Mouse (Mus musculus): ENCODE results near the gene Ptpdc1. TPM values are rescaled to one million over a fixed set of nuclear protein-coding genes. Genes with fewer than 3 reads are reported as not detected.

Gene Ptpdc1
- polyA plus RNA-seq, 1 experiment: 15.7 TPM

DNA sequence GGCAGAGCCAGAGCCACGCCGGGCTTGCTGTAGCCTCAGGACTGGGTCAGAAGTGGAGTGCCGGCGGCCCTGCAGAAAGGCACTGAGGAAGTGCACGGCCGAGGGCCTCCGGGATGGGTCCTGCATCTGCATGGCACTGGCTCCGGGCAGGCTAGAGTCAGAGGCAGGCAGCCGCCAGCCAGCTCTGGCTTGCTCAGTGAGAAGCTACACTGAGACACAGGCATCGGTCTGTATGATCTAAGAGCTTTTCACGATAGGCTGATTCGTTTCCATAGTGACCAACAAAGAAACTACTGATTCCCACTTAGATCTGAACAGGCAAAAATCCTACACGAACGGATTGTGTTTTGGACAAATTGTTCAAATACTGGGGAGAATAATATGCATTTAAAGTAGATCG is 32.3 kb downstream of the Ptpdc1 start:
- H3K4me3 ChIP-seq (ENCODE audit: insufficient read depth, low read length): no peak overlapping the region
- H3K27ac ChIP-seq (ENCODE audit: insufficient read depth, low read length): no peak overlapping the region
- no peaks in the 10 kb centered on the region for H3K4me1 ChIP-seq (ENCODE audit: control insufficient read depth, insufficient read depth, low read length)
- TF ChIP-seq POLR2A (IDR thresholded peaks at IDR 0.05; ENCODE audit: low read depth, low read length): no peak
- TF ChIP-seq CTCF (IDR thresholded peaks at IDR 0.05; ENCODE audit: borderline replicate concordance, insufficient read depth, low read length): no peak

DNA sequence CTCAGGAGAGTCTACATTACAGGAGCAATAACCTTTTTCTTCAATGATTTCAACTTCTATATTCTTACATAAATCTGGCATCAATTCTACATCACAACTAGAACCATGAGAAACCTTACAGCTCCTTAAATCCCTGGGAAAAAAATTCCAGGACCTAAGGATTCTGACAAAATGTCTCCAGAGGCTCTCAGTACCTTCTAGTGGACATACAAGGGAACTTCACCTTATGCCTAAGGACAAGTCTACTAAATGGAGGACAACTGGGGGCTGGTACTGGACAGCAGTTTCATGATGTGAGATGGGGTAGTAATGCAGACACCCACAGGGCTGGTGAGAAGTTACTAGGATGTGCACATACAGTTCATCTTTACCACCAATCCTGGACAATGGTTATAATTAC is 34.7 kb downstream of the Ptpdc1 start:
- Histone ChIP-seq H3K4me3 (ENCODE audit: insufficient read depth, low read length) (no peak overlapping the region), H3K4me1 (ENCODE audit: control insufficient read depth, insufficient read depth, low read length) (no peaks in the 10 kb centered on the region), H3K27ac (ENCODE audit: insufficient read depth, low read length) (no peak overlapping the region)
- no peak for TF ChIP-seq POLR2A (IDR thresholded peaks at IDR 0.05; ENCODE audit: low read depth, low read length)
- no peak for TF ChIP-seq CTCF (IDR thresholded peaks at IDR 0.05; ENCODE audit: borderline replicate concordance, insufficient read depth, low read length)

- TF ChIP-seq CTCF (IDR thresholded peaks at IDR 0.05; ENCODE audit: borderline replicate concordance, insufficient read depth, low read length) (no peak), POLR2A (IDR thresholded peaks at IDR 0.05; ENCODE audit: low read depth, low read length) (no peak)
- no peaks in the 10 kb centered on the region for H3K4me1 ChIP-seq (ENCODE audit: control insufficient read depth, insufficient read depth, low read length)
- H3K27ac ChIP-seq (ENCODE audit: insufficient read depth, low read length): no peak overlapping the region
- no peak overlapping the region for H3K4me3 ChIP-seq (ENCODE audit: insufficient read depth, low read length)
These were observed 38.1 kb downstream of the Ptpdc1 start for GRCm38 (mm10) chr13:48587354-48587753.

GRCm38 (mm10) chr13:48586496-48586895 is 39.0 kb downstream of the Ptpdc1 start:
- Histone ChIP-seq H3K4me3 (ENCODE audit: insufficient read depth, low read length) (no peak overlapping the region), H3K27ac (ENCODE audit: insufficient read depth, low read length) (no peak overlapping the region), H3K4me1 (ENCODE audit: control insufficient read depth, insufficient read depth, low read length) (no peaks in the 10 kb centered on the region)
- TF ChIP-seq CTCF (IDR thresholded peaks at IDR 0.05; ENCODE audit: borderline replicate concordance, insufficient read depth, low read length) (no peak), POLR2A (IDR thresholded peaks at IDR 0.05; ENCODE audit: low read depth, low read length) (no peak)

GRCm38 (mm10) chr13:48585786-48586185 is 39.7 kb downstream of the Ptpdc1 start:
- Histone ChIP-seq H3K4me1 (ENCODE audit: control insufficient read depth, insufficient read depth, low read length) (no peaks in the 10 kb centered on the region), H3K27ac (ENCODE audit: insufficient read depth, low read length) (no peak overlapping the region), H3K4me3 (ENCODE audit: insufficient read depth, low read length) (no peak overlapping the region)
- TF ChIP-seq POLR2A (IDR thresholded peaks at IDR 0.05; ENCODE audit: low read depth, low read length): no peak
- TF ChIP-seq CTCF (IDR thresholded peaks at IDR 0.05; ENCODE audit: borderline replicate concordance, insufficient read depth, low read length): no peak

DNA sequence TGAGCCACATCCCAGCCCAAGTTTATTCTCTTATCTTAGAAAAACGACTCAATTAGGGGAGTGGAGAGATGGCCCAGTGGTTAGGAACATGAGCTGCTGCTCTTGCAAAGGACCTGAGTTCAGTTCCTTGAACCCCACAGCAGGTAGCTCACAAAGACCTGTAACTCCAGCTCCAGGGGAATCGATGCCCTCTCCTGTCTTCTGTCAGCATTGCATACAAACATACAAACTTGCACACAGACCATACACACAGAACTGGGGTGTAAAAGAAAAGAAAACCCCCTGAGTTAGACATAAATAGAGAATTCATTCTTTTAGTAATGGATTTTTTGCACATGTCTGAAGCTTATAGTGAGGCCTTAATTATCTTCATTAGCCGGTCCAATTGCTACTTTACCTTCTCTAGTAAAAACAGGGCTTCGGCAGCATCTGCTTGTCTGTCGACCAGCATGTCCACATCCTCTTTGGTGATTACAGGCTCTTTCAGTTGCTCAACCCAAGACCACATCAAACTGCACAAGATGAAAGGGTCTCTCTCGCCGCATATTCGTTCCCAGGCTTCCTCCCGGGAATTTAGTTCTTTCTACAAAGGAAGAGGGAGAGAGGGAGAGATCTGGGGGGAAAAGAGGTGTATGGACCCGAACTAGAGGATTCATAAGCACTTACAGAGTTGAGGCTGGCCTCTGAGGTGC is 42.6 kb downstream of the Ptpdc1 start:
- Histone ChIP-seq H3K4me3 (ENCODE audit: insufficient read depth, low read length) (no peak overlapping the region), H3K27ac (ENCODE audit: insufficient read depth, low read length) (no peak overlapping the region), H3K4me1 (ENCODE audit: control insufficient read depth, insufficient read depth, low read length) (no peaks in the 10 kb centered on the region)
- no peak for TF ChIP-seq POLR2A (IDR thresholded peaks at IDR 0.05; ENCODE audit: low read depth, low read length)
- no peak for TF ChIP-seq CTCF (IDR thresholded peaks at IDR 0.05; ENCODE audit: borderline replicate concordance, insufficient read depth, low read length)

DNA sequence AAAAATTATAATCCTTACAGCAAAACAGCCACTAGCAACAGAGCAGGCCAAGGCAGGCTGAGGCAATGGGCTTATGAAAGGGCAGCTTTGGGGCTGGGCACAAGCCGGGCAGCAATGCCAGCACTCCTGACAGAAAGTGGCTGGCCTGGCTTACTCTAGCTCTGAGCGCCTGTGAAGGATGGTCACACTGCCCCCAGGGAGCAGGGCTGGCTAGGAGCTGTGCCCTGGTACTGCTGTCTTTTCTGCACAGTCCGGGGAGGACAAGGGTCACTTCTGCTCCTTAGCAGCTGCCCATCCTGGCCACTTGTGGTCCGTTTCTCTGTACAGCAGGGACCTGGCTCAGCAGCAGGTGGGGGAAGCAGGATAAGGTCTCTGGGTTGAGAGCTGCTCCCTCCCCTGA is 46.8 kb downstream of the Ptpdc1 start:
- Histone ChIP-seq H3K4me1 (ENCODE audit: control insufficient read depth, insufficient read depth, low read length) (no peaks in the 10 kb centered on the region), H3K4me3 (ENCODE audit: insufficient read depth, low read length) (no peak overlapping the region), H3K27ac (ENCODE audit: insufficient read depth, low read length) (no peak overlapping the region)
- TF ChIP-seq CTCF (IDR thresholded peaks at IDR 0.05; ENCODE audit: borderline replicate concordance, insufficient read depth, low read length) (no peak), POLR2A (IDR thresholded peaks at IDR 0.05; ENCODE audit: low read depth, low read length) (no peak)

- Histone ChIP-seq H3K27ac (ENCODE audit: insufficient read depth, low read length) (no peak overlapping the region), H3K4me3 (ENCODE audit: insufficient read depth, low read length) (no peak overlapping the region), H3K4me1 (ENCODE audit: control insufficient read depth, insufficient read depth, low read length) (no peaks in the 10 kb centered on the region)
- no peak for TF ChIP-seq POLR2A (IDR thresholded peaks at IDR 0.05; ENCODE audit: low read depth, low read length)
- no peak for TF ChIP-seq CTCF (IDR thresholded peaks at IDR 0.05; ENCODE audit: borderline replicate concordance, insufficient read depth, low read length)
These were observed 47.6 kb downstream of the Ptpdc1 start for GRCm38 (mm10) chr13:48577836-48578235.

GRCm38 (mm10) chr13:48577007-48577406 is 48.5 kb downstream of the Ptpdc1 start:
- no peak overlapping the region for H3K4me3 ChIP-seq (ENCODE audit: insufficient read depth, low read length)
- TF ChIP-seq POLR2A (IDR thresholded peaks at IDR 0.05; ENCODE audit: low read depth, low read length) (no peak), CTCF (IDR thresholded peaks at IDR 0.05; ENCODE audit: borderline replicate concordance, insufficient read depth, low read length) (no peak)
- no peaks in the 10 kb centered on the region for H3K4me1 ChIP-seq (ENCODE audit: control insufficient read depth, insufficient read depth, low read length)
- no peak overlapping the region for H3K27ac ChIP-seq (ENCODE audit: insufficient read depth, low read length)

DNA sequence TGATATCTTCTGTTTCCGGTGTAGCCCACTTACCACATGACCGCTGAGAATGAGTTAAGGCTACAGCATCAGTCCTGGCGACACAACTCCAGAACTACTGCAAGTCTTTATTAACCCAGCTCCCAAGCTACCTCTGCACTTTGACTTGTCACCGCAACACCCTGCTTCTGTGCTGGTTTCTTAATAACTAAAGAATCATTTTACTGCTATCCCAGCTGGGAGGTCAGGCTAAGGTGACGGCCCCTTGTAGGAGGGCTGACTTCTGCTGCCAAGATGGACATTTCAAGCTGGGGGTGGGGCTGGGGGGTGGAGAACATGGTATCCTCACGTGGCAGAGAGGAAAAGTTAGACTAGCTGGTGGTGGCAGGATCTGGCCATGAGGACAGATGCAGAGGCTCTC is 50.7 kb downstream of the Ptpdc1 start:
- H3K4me1 ChIP-seq (ENCODE audit: control insufficient read depth, insufficient read depth, low read length): 0 out of 2 replicates have a peak, but pooled peaks cover 6% of the 10 kb centered on the region
- TF ChIP-seq POLR2A (IDR thresholded peaks at IDR 0.05; ENCODE audit: low read depth, low read length): no peak
- no peak overlapping the region for H3K27ac ChIP-seq (ENCODE audit: insufficient read depth, low read length)
- H3K4me3 ChIP-seq (ENCODE audit: insufficient read depth, low read length): no peak overlapping the region
